Mouse (Mus musculus) myocyte (in vitro differentiated cells): ENCODE results near the gene Dock1.

ENCODE experiments used
- MAX ChIP-seq: IDR thresholded peaks from one replicate; pipeline ENCODE4 v1.6.1; 2011; ENCODE audit warnings: low read depth, mild to moderate bottlenecking, control low read depth
- MYOG ChIP-seq, 3 experiments: IDR thresholded peaks; one replicate each; pipeline ENCODE4 v1.6.1; 2011; ENCODE audit warnings: control low read depth in 2 of 3, low read depth in 2 of 3, mild to moderate bottlenecking in 2 of 3; ENCODE audit not compliant: insufficient read length in 2 of 3, control insufficient read depth in 1 of 3, insufficient read depth in 1 of 3
- POLR2A ChIP-seq: IDR thresholded peaks from one replicate; pipeline ENCODE4 v1.6.1; 2011; ENCODE audit warnings: low read depth, mild to moderate bottlenecking, control low read depth, moderate library complexity; ENCODE audit not compliant: insufficient read length
- SRF ChIP-seq: IDR thresholded peaks from one replicate; pipeline ENCODE4 v1.6.1; 2011; ENCODE audit warnings: low read depth; ENCODE audit not compliant: control insufficient read depth, insufficient read length
- TCF12 ChIP-seq: IDR thresholded peaks from one replicate; pipeline ENCODE4 v1.6.1; 2011; ENCODE audit warnings: mild to moderate bottlenecking, control low read depth; ENCODE audit not compliant: poor library complexity, insufficient read depth, severe bottlenecking

GRCm38 (mm10) chr7:135196828-135197227 lies 526.4 kb downstream of the Dock1 start:
- TF ChIP-seq MAX = no peak
- no peak for TF ChIP-seq SRF
- no peak for TF ChIP-seq POLR2A
- TF ChIP-seq MYOG (IDR thresholded peaks at IDR 0.05; ENCODE audit: control insufficient read depth in 1 of 3, insufficient read depth in 1 of 3, insufficient read length in 2 of 3, low read depth in 2 of 3) = no peak
- no peak for TF ChIP-seq TCF12
